Mouse (Mus musculus) layer of hippocampus, postnatal 14 days (tissue): ENCODE results near the gene Edc4. TPM values are rescaled to one million over a fixed set of nuclear protein-coding genes. Genes with fewer than 3 reads are reported as not detected.
A peak's percentile ranks its signal among the peaks of the same experiment; 100 is the strongest.
"Not testable (repeated sequence)": the region's sequence is repeated elsewhere in the genome, so short reads cannot be mapped to it uniquely, and the experiment has no call there.

ENCODE experiments used
- DNase-seq, 2 experiments: peaks; one replicate each; pipeline ENCODE4 v3.0.0; 2021 to 2022; ENCODE audit warnings: low spot score in 2 of 2, mixed read lengths in 1 of 2
- long read RNA-seq, 2 experiments: library from polyadenylated mRNA; stranded (forward); transcript quantifications; one replicate each; pipeline ENCODE4 v2.0.0; 2021
- total RNA-seq, 2 experiments: library from RNA; stranded (reverse); gene quantifications; 2 replicates each; pipeline ENCODE4 v1.2.3; 2021

The Edc4 gene
- total RNA-seq, result 10 to 100 TPM; 57.2 to 66.0 TPM
- long read RNA-seq, experiment 1, full-length matches to known transcripts, result 27 of 79 reads
- long read RNA-seq, experiment 1, partial matches to known transcripts, result 17 of 79 reads
- long read RNA-seq, experiment 1, other reads (novel, unspliced or antisense), result 35 of 79 reads
- long read RNA-seq, experiment 2, full-length matches to known transcripts, result 12 of 62 reads
- long read RNA-seq, experiment 2, partial matches to known transcripts, result 15 of 62 reads
- long read RNA-seq, experiment 2, other reads (novel, unspliced or antisense), result 35 of 62 reads

- DNase-seq, result peak; percentile 86 to 90
Measured at GRCm38 (mm10) chr8:105880754-105881520, at the start of gene Edc4. TSS of gene Edc4 (plus strand) at chr8:105880881.

- not testable (repeated sequence) for DNase-seq
Measured at GRCm38 (mm10) chr8:105833740-105834139, 46.9 kb upstream of the Edc4 start.

GRCm38 (mm10) chr8:105835318-105835717 is 45.4 kb upstream of the Edc4 start:
- peak in 1 of 2 experiments; percentile 47 for DNase-seq

GRCm38 (mm10) chr8:105836991-105837390 is 43.7 kb upstream of the Edc4 start:
- DNase-seq, result no peak

- DNase-seq, result no peak
Measured at GRCm38 (mm10) chr8:105839209-105839608, 41.5 kb upstream of the Edc4 start.

GRCm38 (mm10) chr8:105846678-105847077 is 34.0 kb upstream of the Edc4 start:
- DNase-seq, result no peak

- no peak for DNase-seq
Measured at GRCm38 (mm10) chr8:105850014-105850413, 30.7 kb upstream of the Edc4 start.

GRCm38 (mm10) chr8:105850611-105851010 is 30.1 kb upstream of the Edc4 start:
- DNase-seq, result no peak

GRCm38 (mm10) chr8:105851651-105852143 is 29.0 kb upstream of the Edc4 start:
- DNase-seq, result peak; percentile 84 to 95

GRCm38 (mm10) chr8:105852146-105852729 is 28.4 kb upstream of the Edc4 start:
- no peak for DNase-seq

GRCm38 (mm10) chr8:105853178-105853577 is 27.5 kb upstream of the Edc4 start, which contains the start of gene Cenpt:
TSS of gene Cenpt (minus strand) at chr8:105853278.
- no peak for DNase-seq

- DNase-seq, result peak; percentile 21 to 44
Measured at GRCm38 (mm10) chr8:105854303-105854702, 26.4 kb upstream of the Edc4 start.

GRCm38 (mm10) chr8:105854715-105855216 is 25.9 kb upstream of the Edc4 start, which contains the start of gene Thap11:
TSS of gene Thap11 (plus strand) at chr8:105855132.
- DNase-seq, result peak; percentile 91 to 93

- DNase-seq, result peak in 1 of 2 experiments; percentile 42
Measured at GRCm38 (mm10) chr8:105855248-105856167, 25.2 kb upstream of the Edc4 start.

GRCm38 (mm10) chr8:105856168-105856835 is 24.4 kb upstream of the Edc4 start:
- DNase-seq, result no peak

- no peak for DNase-seq
Measured at GRCm38 (mm10) chr8:105858495-105858894, 22.2 kb upstream of the Edc4 start.

- DNase-seq, result no peak
Measured at GRCm38 (mm10) chr8:105859314-105859713, 21.4 kb upstream of the Edc4 start.

GRCm38 (mm10) chr8:105860143-105860981 is 20.3 kb upstream of the Edc4 start, which contains the start of gene Nutf2:
TSS of gene Nutf2 (plus strand) at chr8:105860580.
- DNase-seq, result peak; percentile 90 to 96

- no peak for DNase-seq
Measured at GRCm38 (mm10) chr8:105861951-105862350, 18.7 kb upstream of the Edc4 start.
